Mouse (Mus musculus) embryonic facial prominence, embryonic 12.5 days (tissue): ENCODE data around the gene Neu1. TPM values are rescaled to one million over a fixed set of nuclear protein-coding genes. Genes with fewer than 3 reads are reported as not detected.

ENCODE experiments used
- ATAC-seq: fragments of 200-750 bp; cut with Nextera tagmentation; 2 replicates; pipeline ENCODE4 v1.8.0; 2017; ENCODE audit not compliant: insufficient number of reproducible peaks, insufficient read depth, low FRiP score, low TSS enrichment
- H3K27ac ChIP-seq: fragments of 300-500 bp; sonication (generic); 2 replicates; pipeline ENCODE4 v1.5.1; 2016; ENCODE audit warnings: mild to moderate bottlenecking
- H3K27me3 ChIP-seq: fragments of 300-500 bp; sonication (generic); 2 replicates; pipeline ENCODE4 v1.6.1; 2016; ENCODE audit warnings: mild to moderate bottlenecking, moderate library complexity
- H3K36me3 ChIP-seq: fragments of 300-500 bp; sonication (generic); 2 replicates; pipeline ENCODE4 v1.6.1; 2016; ENCODE audit warnings: mild to moderate bottlenecking
- H3K4me1 ChIP-seq: fragments of 300-500 bp; sonication (generic); 2 replicates; pipeline ENCODE4 v1.6.1; 2016
- H3K4me2 ChIP-seq: fragments of 300-500 bp; sonication (generic); replicated peaks from 2 replicates; pipeline ENCODE4 v1.6.1; 2016; ENCODE audit warnings: mild to moderate bottlenecking, moderate library complexity
- H3K4me3 ChIP-seq: fragments of 300-500 bp; sonication (generic); 2 replicates; pipeline ENCODE4 v1.5.1; 2016; ENCODE audit warnings: mild to moderate bottlenecking
- H3K9ac ChIP-seq: fragments of 300-500 bp; sonication (generic); 2 replicates; pipeline ENCODE4 v1.6.1; 2016; ENCODE audit warnings: mild to moderate bottlenecking, moderate library complexity
- H3K9me3 ChIP-seq: fragments of 300-500 bp; sonication (generic); 2 replicates; pipeline ENCODE4 v1.6.1; 2016; ENCODE audit warnings: mild to moderate bottlenecking, moderate library complexity
- WGBS: fragments of 180-500 bp; shearing (Covaris S2); methylation state at CpG from one replicate; pipeline ENCODE4 v1.1.7; 2016; 5-methylcytosine and 5-hydroxymethylcytosine counted together
- polyA plus RNA-seq: library from polyadenylated mRNA; unstranded; fragments of >200 nt; fragmentation: Nextera tagmentation; extraction: Ambion mirVana; gene quantifications from 2 replicates; pipeline ENCODE4 v1.2.1, GENCODE M21; 2016

The Neu1 gene
- polyA plus RNA-seq, 1 experiment from 2014 or later = 19.2 TPM

DNA sequence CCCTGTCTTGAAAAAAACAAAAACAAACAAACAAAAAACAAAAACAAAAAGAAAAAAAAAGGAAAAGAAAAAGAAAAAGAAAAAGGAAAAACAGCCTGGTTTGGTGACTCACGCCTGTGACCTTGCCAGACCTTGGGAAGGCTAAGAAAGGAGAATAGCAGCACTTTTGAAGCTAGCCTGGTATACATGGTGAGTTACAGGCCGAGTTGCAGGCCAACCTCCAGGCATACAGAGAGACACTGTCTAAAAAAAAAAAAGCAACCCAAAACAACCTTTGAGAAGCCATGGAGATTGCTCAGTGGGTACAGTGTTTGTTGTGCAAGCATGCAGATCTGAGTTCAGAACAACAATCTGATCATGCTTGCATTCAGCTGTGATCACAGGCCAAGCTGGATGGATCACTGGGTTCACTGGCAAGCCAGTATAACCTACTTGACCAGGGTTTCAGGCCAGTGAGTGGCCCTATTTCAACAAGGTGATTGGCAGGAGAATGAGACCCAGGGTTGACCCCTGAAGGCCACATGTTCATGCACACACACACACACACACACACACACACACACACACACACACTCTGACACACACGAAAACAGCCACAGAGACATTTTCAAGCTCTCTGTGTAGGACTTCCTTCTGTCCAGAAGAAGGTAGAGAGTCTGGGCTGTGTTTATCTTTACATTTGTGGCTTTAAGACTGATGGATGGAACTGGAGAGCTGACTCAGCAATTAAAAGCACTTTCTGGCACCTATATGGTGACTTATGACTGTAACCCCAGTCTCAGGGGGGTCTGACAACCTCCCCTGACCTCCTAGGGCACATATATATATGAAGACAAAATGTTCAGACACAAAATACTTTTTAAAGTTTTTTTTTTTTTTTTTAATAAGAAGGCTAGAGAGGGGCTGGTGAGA is 44.8 kb downstream of the Neu1 start:
- 76% methylated on average over 3 of the region's 3 CpGs for WGBS
- no peak overlapping the region for H3K9ac ChIP-seq
- no peak overlapping the region for H3K4me3 ChIP-seq
- H3K4me2 ChIP-seq = no peak overlapping the region
- no peaks in the 10 kb centered on the region for H3K36me3 ChIP-seq
- no peaks in the 10 kb centered on the region for H3K27me3 ChIP-seq
- no peaks in the 10 kb centered on the region for H3K9me3 ChIP-seq
- H3K27ac ChIP-seq = no peak overlapping the region
- ATAC-seq = no peak
- 0 out of 2 replicates have a peak, but pooled peaks cover under 1% of the 10 kb centered on the region for H3K4me1 ChIP-seq

- no peaks in the 10 kb centered on the region for H3K27me3 ChIP-seq
- H3K9ac ChIP-seq = no peak overlapping the region
- 94% methylated on average over 20 of the region's 20 CpGs for WGBS
- no peak overlapping the region for H3K27ac ChIP-seq
- no peak overlapping the region for H3K4me2 ChIP-seq
- no peaks in the 10 kb centered on the region for H3K36me3 ChIP-seq
- 0 out of 2 replicates have a peak, but pooled peaks cover 3% of the 10 kb centered on the region for H3K4me1 ChIP-seq
- H3K4me3 ChIP-seq = no peak overlapping the region
- no peak for ATAC-seq
- H3K9me3 ChIP-seq = no peaks in the 10 kb centered on the region
Measured at GRCm38 (mm10) chr17:34977000-34977399, 45.9 kb downstream of the Neu1 start.

- no peak overlapping the region for H3K9ac ChIP-seq
- WGBS = 89% methylated on average over 27 of the region's 27 CpGs
- H3K27ac ChIP-seq = no peak overlapping the region
- peaks cover 9% of the 10 kb centered on the region for H3K4me1 ChIP-seq
- H3K4me3 ChIP-seq = no peak overlapping the region
- no peaks in the 10 kb centered on the region for H3K27me3 ChIP-seq
- H3K9me3 ChIP-seq = no peaks in the 10 kb centered on the region
- no peaks in the 10 kb centered on the region for H3K36me3 ChIP-seq
- H3K4me2 ChIP-seq = no peak overlapping the region
- ATAC-seq = no peak
Measured at GRCm38 (mm10) chr17:34978239-34978638, 47.2 kb downstream of the Neu1 start.

GRCm38 (mm10) chr17:34979631-34980030 is 48.6 kb downstream of the Neu1 start:
- no peaks in the 10 kb centered on the region for H3K27me3 ChIP-seq
- no peak overlapping the region for H3K4me2 ChIP-seq
- peaks cover 9% of the 10 kb centered on the region for H3K4me1 ChIP-seq
- no peak for ATAC-seq
- 86% methylated on average over 4 of the region's 4 CpGs for WGBS
- H3K9me3 ChIP-seq = no peaks in the 10 kb centered on the region
- H3K9ac ChIP-seq = peak overlapping the region; percentile 7; the same call in 1 of the 2 replicates
- no peak overlapping the region for H3K27ac ChIP-seq
- no peak overlapping the region for H3K4me3 ChIP-seq
- H3K36me3 ChIP-seq = no peaks in the 10 kb centered on the region

- Histone ChIP-seq H3K4me1 (peaks cover 9% of the 10 kb centered on the region), H3K9ac (peak overlapping the region; percentile 95), H3K27me3 (no peaks in the 10 kb centered on the region), H3K36me3 (peaks cover 7% of the 10 kb centered on the region), H3K4me3 (peak overlapping the region; percentile 91), H3K9me3 (no peaks in the 10 kb centered on the region), H3K27ac (peak overlapping the region; percentile 99), H3K4me2 (peak overlapping the region; percentile 90)
- 11% methylated on average over 2 of the region's 2 CpGs for WGBS
- no peak for ATAC-seq
Measured at GRCm38 (mm10) chr17:34980655-34981054, 49.6 kb downstream of the Neu1 start.

DNA sequence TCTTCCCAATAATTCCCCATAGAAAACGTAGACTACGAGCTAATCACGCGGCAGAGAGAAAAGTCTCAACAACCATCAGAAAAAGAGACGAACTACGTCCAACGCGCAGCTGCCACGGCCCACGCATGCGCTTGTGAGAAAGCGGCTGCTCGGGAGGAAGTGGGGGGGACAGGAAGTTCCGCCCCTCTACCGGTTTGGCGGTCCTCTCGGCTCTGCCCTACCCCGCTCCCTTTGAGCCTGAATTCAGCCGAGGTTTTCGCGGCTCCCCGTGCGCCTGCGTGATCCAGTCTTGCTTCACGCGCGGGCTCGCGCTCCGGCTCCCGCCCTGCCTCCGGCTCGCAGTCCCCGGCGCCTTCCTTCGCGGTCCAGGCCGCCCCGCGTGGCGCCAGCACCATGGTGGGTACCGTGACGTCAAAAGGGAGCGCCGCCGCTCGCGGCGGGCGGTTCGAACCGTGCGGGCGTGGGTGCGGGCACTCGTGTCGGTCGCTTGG is 50.7 kb downstream of the Neu1 start, which contains the start of gene Lsm2:
Lsm2 (plus strand) TSS at position 173 of the 491 bp plus-strand sequence.
- Histone ChIP-seq H3K27ac (peak within 1 kb of the TSS; percentile 99), H3K4me1 (peaks cover 9% of the 10 kb centered on the region), H3K4me2 (peak within 1 kb of the TSS; percentile 90), H3K36me3 (peaks cover 16% of the 10 kb centered on the region), H3K9ac (peak within 1 kb of the TSS; percentile 95), H3K9me3 (no peaks in the 10 kb centered on the region), H3K27me3 (no peaks in the 10 kb centered on the region), H3K4me3 (peak within 1 kb of the TSS; percentile 91)
- WGBS = under 1% methylated on average over 58 of the region's 58 CpGs
- ATAC-seq = peak; percentile 89

DNA sequence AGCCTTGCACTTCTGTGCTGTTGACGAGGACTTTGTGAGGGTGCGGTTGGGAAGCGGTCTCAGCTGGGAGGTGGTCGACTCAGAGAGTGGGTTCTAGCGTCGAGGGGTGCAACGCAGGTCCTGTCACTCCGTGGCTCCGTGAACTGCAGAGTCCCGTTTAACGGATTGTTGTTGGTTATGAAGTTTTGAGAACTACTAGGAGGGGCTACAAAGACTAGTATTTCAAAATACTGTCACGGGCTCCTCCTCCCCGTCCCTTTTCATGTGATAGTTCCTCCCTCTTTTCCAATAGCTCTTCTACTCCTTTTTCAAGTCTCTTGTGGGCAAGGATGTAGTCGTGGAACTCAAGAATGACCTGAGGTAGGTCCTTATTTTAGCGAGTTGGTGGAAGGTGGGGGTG is 51.3 kb downstream of the Neu1 start:
- Histone ChIP-seq H3K27ac (peak overlapping the region; percentile 99), H3K4me3 (peak overlapping the region; percentile 91), H3K4me1 (peaks cover 9% of the 10 kb centered on the region), H3K27me3 (no peaks in the 10 kb centered on the region), H3K4me2 (peak overlapping the region; percentile 90), H3K36me3 (peaks cover 18% of the 10 kb centered on the region), H3K9me3 (no peaks in the 10 kb centered on the region), H3K9ac (peak overlapping the region; percentile 95)
- ATAC-seq = no peak
- WGBS = under 1% methylated on average over 15 of the region's 15 CpGs

DNA sequence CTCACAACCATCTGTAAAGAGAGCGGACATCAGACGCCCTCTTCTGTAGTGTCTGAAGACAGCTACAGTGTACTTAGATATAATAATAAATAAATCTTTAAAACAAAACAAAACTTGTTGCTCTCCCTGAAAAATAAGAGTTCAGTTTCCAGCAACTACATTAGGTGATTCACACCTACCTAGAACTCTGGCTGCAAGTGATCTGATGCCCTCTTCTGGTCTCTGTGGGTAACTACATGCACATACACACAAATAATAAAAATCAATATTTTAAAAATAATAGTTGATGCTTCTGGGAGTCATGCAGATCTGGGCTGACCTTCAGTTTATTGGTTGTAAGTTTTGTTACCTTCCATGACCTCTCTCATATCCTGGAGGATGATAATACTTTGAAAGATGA is 53.2 kb downstream of the Neu1 start:
- WGBS = 72% methylated on average over 2 of the region's 2 CpGs
- no peak overlapping the region for H3K4me2 ChIP-seq
- H3K4me1 ChIP-seq = peaks cover 9% of the 10 kb centered on the region
- H3K27me3 ChIP-seq = no peaks in the 10 kb centered on the region
- H3K9ac ChIP-seq = no peak overlapping the region
- H3K36me3 ChIP-seq = peaks cover 28% of the 10 kb centered on the region
- H3K4me3 ChIP-seq = no peak overlapping the region
- no peak; the same call in 1 of the 2 replicates for ATAC-seq
- H3K27ac ChIP-seq = no peak overlapping the region
- no peaks in the 10 kb centered on the region for H3K9me3 ChIP-seq

Other genes starting within 250 kb of the Neu1 start
- gene C4b, start 187.4 kb upstream of the Neu1 start, polyA plus RNA-seq = 0.05 TPM in 1 of 2 replicates, not detected in the other
- not detected in 2 replicates for gene Cyp21a1, start 126.7 kb upstream of the Neu1 start, polyA plus RNA-seq
- gene Stk19, start 94.3 kb upstream of the Neu1 start, polyA plus RNA-seq = 21.5 and 23.8 TPM in 2 replicates
- gene Dxo, start 94.2 kb upstream of the Neu1 start, polyA plus RNA-seq = 65.5 and 77.7 TPM in 2 replicates
- 61.6 and 64.3 TPM in 2 replicates for gene Skiv2l, start 81.0 kb upstream of the Neu1 start, polyA plus RNA-seq
- 127 and 134 TPM in 2 replicates for gene Nelfe, start 80.9 kb upstream of the Neu1 start, polyA plus RNA-seq
- gene Cfb, start 68.7 kb upstream of the Neu1 start, polyA plus RNA-seq = 1.1 and 1.7 TPM in 2 replicates
- gene Zbtb12, start 51.8 kb upstream of the Neu1 start, polyA plus RNA-seq = 8.6 and 8.9 TPM in 2 replicates
- gene Gm20547, start 49.2 kb upstream of the Neu1 start, polyA plus RNA-seq = 0.31 TPM in 1 of 2 replicates, not detected in the other
- 1.2 and 2.5 TPM in 2 replicates for gene C2, start 33.0 kb upstream of the Neu1 start, polyA plus RNA-seq
- 111 and 121 TPM in 2 replicates for gene Ehmt2, start 32.8 kb upstream of the Neu1 start, polyA plus RNA-seq
- 0.29 TPM in 1 of 2 replicates, not detected in the other for gene Slc44a4, start 16.8 kb upstream of the Neu1 start, polyA plus RNA-seq
- 0.33 and 0.36 TPM in 2 replicates for gene Hspa1b, start 28.0 kb downstream of the Neu1 start, polyA plus RNA-seq
- gene Gm20481, start 38.7 kb downstream of the Neu1 start, polyA plus RNA-seq = not detected in 2 replicates
- 4.2 and 4.9 TPM in 2 replicates for gene Hspa1a, start 40.9 kb downstream of the Neu1 start, polyA plus RNA-seq
- 0.84 and 0.99 TPM in 2 replicates for gene Hspa1l, start 41.5 kb downstream of the Neu1 start, polyA plus RNA-seq
- 212 and 230 TPM in 2 replicates for gene Lsm2, start 50.6 kb downstream of the Neu1 start, polyA plus RNA-seq
- 150 and 160 TPM in 2 replicates for gene Vars, start 69.7 kb downstream of the Neu1 start, polyA plus RNA-seq
- 0.20 and 0.25 TPM in 2 replicates for gene Vwa7, start 85.3 kb downstream of the Neu1 start, polyA plus RNA-seq
- 8.7 and 9.5 TPM in 2 replicates for gene Sapcd1, start 96.8 kb downstream of the Neu1 start, polyA plus RNA-seq
- 3.7 and 4.2 TPM in 2 replicates for gene Msh5, start 115.5 kb downstream of the Neu1 start, polyA plus RNA-seq
- 205 and 211 TPM in 2 replicates for gene Clic1, start 118.7 kb downstream of the Neu1 start, polyA plus RNA-seq
- 471 and 492 TPM in 2 replicates for gene Ddah2, start 127.8 kb downstream of the Neu1 start, polyA plus RNA-seq
- not detected in 2 replicates for gene Ly6g6c, start 134.1 kb downstream of the Neu1 start, polyA plus RNA-seq
- gene Mpig6b, start 134.9 kb downstream of the Neu1 start, polyA plus RNA-seq = 0.61 and 0.99 TPM in 2 replicates
- gene Ly6g6e, start 145.6 kb downstream of the Neu1 start, polyA plus RNA-seq = 1.1 and 1.3 TPM in 2 replicates
- gene Ly6g6d, start 146.8 kb downstream of the Neu1 start, polyA plus RNA-seq = 0.68 TPM in 1 of 2 replicates, not detected in the other
- 0.27 and 0.65 TPM in 2 replicates for gene Ly6g6f, start 154.4 kb downstream of the Neu1 start, polyA plus RNA-seq
- gene Abhd16a, start 158.0 kb downstream of the Neu1 start, polyA plus RNA-seq = 83.3 and 86.7 TPM in 2 replicates
- gene Ly6g5c, start 177.0 kb downstream of the Neu1 start, polyA plus RNA-seq = not detected in 2 replicates
- 0.82 and 1.0 TPM in 2 replicates for gene Ly6g5b, start 184.2 kb downstream of the Neu1 start, polyA plus RNA-seq
- gene Gpank1, start 190.2 kb downstream of the Neu1 start, polyA plus RNA-seq = 22.4 and 25.5 TPM in 2 replicates
- gene Csnk2b, start 190.8 kb downstream of the Neu1 start, polyA plus RNA-seq = 254 and 259 TPM in 2 replicates
- gene D17H6S53E, start 195.1 kb downstream of the Neu1 start, polyA plus RNA-seq = 9.3 and 10.7 TPM in 2 replicates
- 0.46 and 0.49 TPM in 2 replicates for gene Apom, start 200.8 kb downstream of the Neu1 start, polyA plus RNA-seq
- 73.3 and 74.0 TPM in 2 replicates for gene Bag6, start 203.9 kb downstream of the Neu1 start, polyA plus RNA-seq
- gene Prrc2a, start 233.6 kb downstream of the Neu1 start, polyA plus RNA-seq = 225 and 230 TPM in 2 replicates
- 7.0 and 7.3 TPM in 2 replicates for gene Aif1, start 244.8 kb downstream of the Neu1 start, polyA plus RNA-seq